Mouse (Mus musculus): ENCODE data around the gene Tmem177. TPM values are rescaled to one million over a fixed set of nuclear protein-coding genes. Genes with fewer than 3 reads are reported as not detected.

Gene Tmem177
- polyA plus RNA-seq, 1 experiment from 2014 or later, result 2.8 TPM

GRCm38 (mm10) chr1:119892933-119893332 is 20.1 kb downstream of the Tmem177 start:
- DNase-seq, result no peak
- TF ChIP-seq CTCF (IDR thresholded peaks at IDR 0.05; ENCODE audit: low read depth) (no peak), EP300 (IDR thresholded peaks at IDR 0.05; ENCODE audit: low read depth) (no peak)
- Histone ChIP-seq H3K4me1 (ENCODE audit: insufficient read depth) (no peaks in the 10 kb centered on the region), H3K4me2 (ENCODE audit: low read depth, low read length) (no peak overlapping the region), H3K27me3 (ENCODE audit: insufficient read depth, low read length) (no peaks in the 10 kb centered on the region), H3K27ac (ENCODE audit: low read depth) (no peak overlapping the region), H3K36me3 (replicated peaks; ENCODE audit: insufficient read depth, low read length) (no peaks in the 10 kb centered on the region), H3K9ac (replicated peaks) (no peak overlapping the region), H3K4me3 (ENCODE audit: low read depth, low read length) (no peak overlapping the region), H3K9me3 (ENCODE audit: low read length) (no peaks in the 10 kb centered on the region)
- 61% methylated on average over 6 of the region's 6 CpGs for WGBS (ENCODE audit: insufficient replicate concordance)
- no peak for ATAC-seq

DNA sequence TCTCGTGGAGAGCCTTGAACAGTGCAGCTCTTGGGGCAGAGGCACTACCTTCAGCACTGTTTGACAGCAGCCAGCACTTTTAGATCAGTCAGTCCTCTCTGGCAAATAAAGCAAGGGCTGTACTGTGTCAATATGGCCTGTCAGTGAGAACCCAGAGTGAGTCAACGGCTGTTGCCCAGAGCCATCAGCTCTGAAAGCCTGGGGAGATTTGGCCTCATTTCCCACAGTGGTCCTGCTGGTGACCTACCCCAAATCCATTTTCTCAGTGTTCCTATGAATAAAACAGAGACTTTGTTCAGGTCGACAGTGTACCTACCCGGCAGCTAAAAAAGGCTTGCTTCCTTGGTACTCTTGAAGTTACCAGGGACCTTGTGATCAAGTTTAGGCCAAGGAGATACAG is 21.1 kb downstream of the Tmem177 start:
- no peak for TF ChIP-seq EP300 (IDR thresholded peaks at IDR 0.05; ENCODE audit: low read depth)
- no peak for TF ChIP-seq CTCF (IDR thresholded peaks at IDR 0.05; ENCODE audit: low read depth)
- Histone ChIP-seq H3K36me3 (replicated peaks; ENCODE audit: insufficient read depth, low read length) (no peaks in the 10 kb centered on the region), H3K4me1 (ENCODE audit: insufficient read depth) (no peaks in the 10 kb centered on the region), H3K27ac (ENCODE audit: low read depth) (no peak overlapping the region), H3K9ac (replicated peaks) (no peak overlapping the region), H3K4me2 (ENCODE audit: low read depth, low read length) (no peak overlapping the region), H3K4me3 (ENCODE audit: low read depth, low read length) (no peak overlapping the region), H3K9me3 (ENCODE audit: low read length) (no peaks in the 10 kb centered on the region), H3K27me3 (ENCODE audit: insufficient read depth, low read length) (no peaks in the 10 kb centered on the region)
- 65% methylated on average over 4 of the region's 4 CpGs for WGBS (ENCODE audit: insufficient replicate concordance)
- ATAC-seq, result no peak
- DNase-seq, result no peak

GRCm38 (mm10) chr1:119891149-119891548 is 21.9 kb downstream of the Tmem177 start:
- H3K4me2 ChIP-seq (ENCODE audit: low read depth, low read length), result no peak overlapping the region
- no peaks in the 10 kb centered on the region for H3K27me3 ChIP-seq (ENCODE audit: insufficient read depth, low read length)
- 76% methylated on average over 9 of the region's 9 CpGs for WGBS (ENCODE audit: insufficient replicate concordance)
- ATAC-seq (no peak), DNase-seq (no peak)
- no peak overlapping the region for H3K4me3 ChIP-seq (ENCODE audit: low read depth, low read length)
- no peaks in the 10 kb centered on the region for H3K9me3 ChIP-seq (ENCODE audit: low read length)
- no peak for TF ChIP-seq EP300 (IDR thresholded peaks at IDR 0.05; ENCODE audit: low read depth)
- TF ChIP-seq CTCF (IDR thresholded peaks at IDR 0.05; ENCODE audit: low read depth), result no peak
- H3K36me3 ChIP-seq (replicated peaks; ENCODE audit: insufficient read depth, low read length), result no peaks in the 10 kb centered on the region
- no peak overlapping the region for H3K9ac ChIP-seq (replicated peaks)
- H3K4me1 ChIP-seq (ENCODE audit: insufficient read depth), result no peaks in the 10 kb centered on the region
- H3K27ac ChIP-seq (ENCODE audit: low read depth), result no peak overlapping the region

GRCm38 (mm10) chr1:119889347-119889746 is 23.7 kb downstream of the Tmem177 start:
- DNase-seq, result no peak
- WGBS (ENCODE audit: insufficient replicate concordance), result 74% methylated on average over 16 of the region's 16 CpGs
- no peak overlapping the region for H3K4me2 ChIP-seq (ENCODE audit: low read depth, low read length)

GRCm38 (mm10) chr1:119886320-119886719 is 26.7 kb downstream of the Tmem177 start:
- ATAC-seq (no peak), DNase-seq (no peak)
- TF ChIP-seq CTCF (IDR thresholded peaks at IDR 0.05; ENCODE audit: low read depth) (no peak), EP300 (IDR thresholded peaks at IDR 0.05; ENCODE audit: low read depth) (no peak)
- Histone ChIP-seq H3K9ac (replicated peaks) (no peak overlapping the region), H3K36me3 (replicated peaks; ENCODE audit: insufficient read depth, low read length) (no peaks in the 10 kb centered on the region), H3K4me3 (ENCODE audit: low read depth, low read length) (no peak overlapping the region), H3K27me3 (ENCODE audit: insufficient read depth, low read length) (no peaks in the 10 kb centered on the region), H3K4me2 (ENCODE audit: low read depth, low read length) (no peak overlapping the region), H3K9me3 (ENCODE audit: low read length) (no peaks in the 10 kb centered on the region), H3K27ac (ENCODE audit: low read depth) (no peak overlapping the region), H3K4me1 (ENCODE audit: insufficient read depth) (no peaks in the 10 kb centered on the region)
- WGBS (ENCODE audit: insufficient replicate concordance), result 68% methylated on average over 7 of the region's 7 CpGs

More at GRCm38 (mm10) chr1:119889347-119889746, 23.7 kb downstream of the Tmem177 start:
- no peaks in the 10 kb centered on the region for H3K36me3 ChIP-seq (replicated peaks; ENCODE audit: insufficient read depth, low read length)
- H3K9ac ChIP-seq (replicated peaks), result no peak overlapping the region
- no peaks in the 10 kb centered on the region for H3K27me3 ChIP-seq (ENCODE audit: insufficient read depth, low read length)
- no peak overlapping the region for H3K27ac ChIP-seq (ENCODE audit: low read depth)
- H3K4me1 ChIP-seq (ENCODE audit: insufficient read depth), result no peaks in the 10 kb centered on the region
- H3K9me3 ChIP-seq (ENCODE audit: low read length), result no peaks in the 10 kb centered on the region
- H3K4me3 ChIP-seq (ENCODE audit: low read depth, low read length), result no peak overlapping the region
- TF ChIP-seq CTCF (IDR thresholded peaks at IDR 0.05; ENCODE audit: low read depth), result no peak
- no peak for TF ChIP-seq EP300 (IDR thresholded peaks at IDR 0.05; ENCODE audit: low read depth)
- no peak for ATAC-seq

- H3K4me2 ChIP-seq (ENCODE audit: low read depth, low read length), result no peak overlapping the region
- 87% methylated on average over 3 of the region's 3 CpGs for WGBS (ENCODE audit: insufficient replicate concordance)
- no peaks in the 10 kb centered on the region for H3K4me1 ChIP-seq (ENCODE audit: insufficient read depth)
- no peaks in the 10 kb centered on the region for H3K36me3 ChIP-seq (replicated peaks; ENCODE audit: insufficient read depth, low read length)
- ATAC-seq, result no peak
- no peak overlapping the region for H3K4me3 ChIP-seq (ENCODE audit: low read depth, low read length)
- no peaks in the 10 kb centered on the region for H3K9me3 ChIP-seq (ENCODE audit: low read length)
- no peak for DNase-seq
- no peak overlapping the region for H3K27ac ChIP-seq (ENCODE audit: low read depth)
- no peaks in the 10 kb centered on the region for H3K27me3 ChIP-seq (ENCODE audit: insufficient read depth, low read length)
- TF ChIP-seq EP300 (IDR thresholded peaks at IDR 0.05; ENCODE audit: low read depth), result no peak
- no peak for TF ChIP-seq CTCF (IDR thresholded peaks at IDR 0.05; ENCODE audit: low read depth)
- no peak overlapping the region for H3K9ac ChIP-seq (replicated peaks)
Measured at GRCm38 (mm10) chr1:119884272-119884671, 28.7 kb downstream of the Tmem177 start.

DNA sequence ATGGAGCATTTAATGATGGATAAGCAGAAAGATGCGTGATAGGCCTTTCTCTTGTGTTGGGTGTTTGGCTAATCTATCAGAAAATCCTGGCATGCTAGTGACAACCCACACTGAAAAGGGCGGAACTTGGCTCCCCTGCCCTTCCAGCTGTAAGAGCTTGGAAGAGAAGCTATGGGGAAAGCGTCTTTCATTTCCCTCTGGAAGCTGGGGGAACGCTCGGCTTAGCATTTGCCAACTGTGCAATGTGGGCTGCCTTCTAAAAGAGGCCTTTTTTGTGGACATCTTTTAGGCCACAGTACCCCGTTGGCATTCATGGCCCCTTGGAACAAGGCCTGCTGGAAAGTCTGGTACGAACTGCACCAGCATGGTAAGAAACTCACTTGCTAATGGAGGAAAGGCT is 34.1 kb downstream of the Tmem177 start:
- Histone ChIP-seq H3K9me3 (ENCODE audit: low read length) (no peaks in the 10 kb centered on the region), H3K9ac (replicated peaks) (no peak overlapping the region), H3K4me1 (ENCODE audit: insufficient read depth) (0 out of 2 replicates have a peak, but pooled peaks cover 9% of the 10 kb centered on the region), H3K4me3 (ENCODE audit: low read depth, low read length) (no peak overlapping the region), H3K4me2 (ENCODE audit: low read depth, low read length) (no peak overlapping the region), H3K36me3 (replicated peaks; ENCODE audit: insufficient read depth, low read length) (no peaks in the 10 kb centered on the region), H3K27me3 (ENCODE audit: insufficient read depth, low read length) (no peaks in the 10 kb centered on the region), H3K27ac (ENCODE audit: low read depth) (no peak overlapping the region)
- TF ChIP-seq EP300 (IDR thresholded peaks at IDR 0.05; ENCODE audit: low read depth) (no peak), CTCF (IDR thresholded peaks at IDR 0.05; ENCODE audit: low read depth) (no peak)
- no peak for DNase-seq
- ATAC-seq, result no peak
- WGBS (ENCODE audit: insufficient replicate concordance), result 81% methylated on average over 7 of the region's 7 CpGs
